ENCODE assay signal across 16 mouse cellular contexts in the genomic region with DNA sequence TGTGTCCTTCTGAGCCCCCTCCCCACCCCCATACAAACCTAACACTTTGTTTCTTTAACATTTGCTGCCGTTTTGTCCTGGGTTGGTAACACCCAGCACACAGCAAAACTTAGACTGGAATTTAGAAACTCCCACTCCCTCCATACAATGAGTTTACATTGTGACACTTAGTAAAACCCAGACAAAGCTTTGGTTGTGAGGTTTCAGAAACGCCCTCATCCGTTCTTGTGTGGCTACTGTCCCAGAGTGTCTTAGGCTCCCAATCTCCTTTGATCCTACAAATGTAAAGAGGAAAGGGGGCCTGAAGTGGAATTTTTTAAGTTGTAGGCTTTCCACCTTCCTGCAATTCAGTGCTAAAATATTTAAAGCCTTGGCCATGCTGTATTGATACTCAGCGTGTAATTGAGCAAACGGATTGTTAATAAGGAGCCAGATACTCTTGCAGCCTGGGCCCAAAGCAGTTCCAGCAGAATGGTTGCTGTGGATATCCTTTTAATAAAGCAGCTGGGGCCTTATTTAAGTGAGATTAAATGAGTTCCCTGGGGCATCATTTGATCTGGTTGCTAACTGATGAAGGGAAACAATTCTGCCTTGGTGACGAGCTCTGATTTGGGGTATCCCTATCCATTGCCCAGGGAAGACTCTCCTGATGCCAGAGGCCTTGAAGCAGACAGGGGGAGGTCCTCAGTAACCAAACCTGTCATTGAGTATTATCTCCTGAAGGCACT. TPM values are rescaled to one million over a fixed set of nuclear protein-coding genes. Genes with fewer than 3 reads are reported as not detected.
DNase-seq lines count a peak whose midpoint lies in the region; ATAC-seq and TF ChIP-seq lines count a peak whose summit lies in the region.
"Had no signal": no experiment of that assay in that cellular context is flagged by ENCODE, and none has a peak within 500 bp of the region (broad histone marks: within the 10 kb centered on the region; RNA-seq: fewer than 3 reads in every experiment).

No protein-coding gene starts in this region.

- 46% methylated on average over 6 of the region's 6 CpGs for WGBS in lung, embryonic 14.5 days
- WGBS in hindbrain, embryonic 12.5 days, result 43% methylated on average over 6 of the region's 6 CpGs
- WGBS in midbrain, embryonic 11.5 days, result 26% methylated on average over 6 of the region's 6 CpGs
- WGBS in neural tube, embryonic 14.5 days, result 26% methylated on average over 6 of the region's 6 CpGs
- 56% methylated on average over 6 of the region's 6 CpGs for WGBS in liver, embryonic 12.5 days (ENCODE audit: insufficient replicate concordance)

- no peak for TF ChIP-seq CTCF in lung, embryonic 14.5 days (IDR thresholded peaks at IDR 0.05; ENCODE audit: low read depth)

- H3K27me3 ChIP-seq in lung, embryonic 14.5 days (ENCODE audit: insufficient read depth, low read length), result no peaks in the 10 kb centered on the region
- peaks cover 18% of the 10 kb centered on the region for H3K27me3 ChIP-seq in hindbrain, embryonic 12.5 days
- H3K27me3 ChIP-seq in midbrain, embryonic 11.5 days (ENCODE audit: control insufficient read depth, insufficient read depth, low read length), result no peaks in the 10 kb centered on the region
- H3K27me3 ChIP-seq in neural tube, embryonic 14.5 days (ENCODE audit: control insufficient read depth, insufficient read depth, low read length), result peaks cover 4% of the 10 kb centered on the region; the same call in 1 of the 2 replicates
- peaks cover 26% of the 10 kb centered on the region for H3K27me3 ChIP-seq in liver, embryonic 12.5 days (replicated peaks)

- peak; percentile 80; the same call in 1 of the 2 replicates for ATAC-seq in lung, embryonic 14.5 days (ENCODE audit: insufficient read depth)
- ATAC-seq in hindbrain, embryonic 12.5 days (ENCODE audit: low FRiP score), result peak; percentile 71
- peak; percentile 38; the same call in 1 of the 2 replicates for ATAC-seq in midbrain, embryonic 11.5 days (ENCODE audit: low FRiP score)
- peak; percentile 65 for ATAC-seq in neural tube, embryonic 14.5 days (ENCODE audit: low read depth)
- ATAC-seq in liver, embryonic 12.5 days, result no peak
- ATAC-seq: forebrain, postnatal 0 days had no signal

- H3K4me1 ChIP-seq in lung, embryonic 14.5 days (ENCODE audit: insufficient read depth), result no peaks in the 10 kb centered on the region
- H3K4me1 ChIP-seq in hindbrain, embryonic 12.5 days, result peaks cover 20% of the 10 kb centered on the region
- H3K4me1 ChIP-seq in midbrain, embryonic 11.5 days (ENCODE audit: control insufficient read depth, insufficient read depth, low read length), result peaks cover 12% of the 10 kb centered on the region
- H3K4me1 ChIP-seq in neural tube, embryonic 14.5 days (ENCODE audit: control insufficient read depth, insufficient read depth, low read length), result 0 out of 2 replicates have a peak, but pooled peaks cover 7% of the 10 kb centered on the region
- H3K4me1 ChIP-seq in liver, embryonic 12.5 days, result no peaks in the 10 kb centered on the region
- H3K4me1 ChIP-seq: heart, embryonic 12.5 days had no signal

- peak overlapping the region; percentile 86 for H3K27ac ChIP-seq in lung, embryonic 14.5 days (ENCODE audit: low read depth)
- H3K27ac ChIP-seq in hindbrain, embryonic 12.5 days, result peak overlapping the region; percentile 73
- H3K27ac ChIP-seq in midbrain, embryonic 11.5 days (ENCODE audit: low read depth, low read length), result no peak overlapping the region
- no peak overlapping the region; the same call in 1 of the 2 replicates for H3K27ac ChIP-seq in neural tube, embryonic 14.5 days (ENCODE audit: low read depth, low read length)
- H3K27ac ChIP-seq in liver, embryonic 12.5 days, result no peak overlapping the region

- DNase-seq in lung, embryonic 14.5 days, result peak; percentile 62
- DNase-seq in lung, postnatal 10 days, result no peak
- no peak for DNase-seq in midbrain, embryonic 11.5 days (ENCODE audit: low spot score, missing footprints)
- DNase-seq in cerebellum, adult 8-10 months, result no peak
- DNase-seq: cerebellum, adult 2 months; forebrain, postnatal 0 days; gastrocnemius, postnatal 14 days; heart, postnatal 4 days; kidney, adult 11 months; kidney, postnatal 25 days; liver; lung, adult 2 months had no signal

- H3K36me3 ChIP-seq in lung, embryonic 14.5 days (ENCODE audit: insufficient read depth), result no peaks in the 10 kb centered on the region
- H3K36me3 ChIP-seq in hindbrain, embryonic 12.5 days, result no peaks in the 10 kb centered on the region
- H3K36me3 ChIP-seq in midbrain, embryonic 11.5 days (ENCODE audit: control insufficient read depth, insufficient read depth, low read length), result no peaks in the 10 kb centered on the region
- no peaks in the 10 kb centered on the region for H3K36me3 ChIP-seq in neural tube, embryonic 14.5 days (ENCODE audit: control insufficient read depth, insufficient read depth, low read length)
- no peaks in the 10 kb centered on the region for H3K36me3 ChIP-seq in liver, embryonic 12.5 days
- H3K36me3 ChIP-seq: heart, embryonic 12.5 days had no signal

- no peak overlapping the region for H3K4me3 ChIP-seq in lung, embryonic 14.5 days (ENCODE audit: low read depth, low read length)
- H3K4me3 ChIP-seq in hindbrain, embryonic 12.5 days, result no peak overlapping the region
- H3K4me3 ChIP-seq in midbrain, embryonic 11.5 days (ENCODE audit: low read depth, low read length), result no peak overlapping the region
- H3K4me3 ChIP-seq in neural tube, embryonic 14.5 days (ENCODE audit: low read depth, low read length), result no peak overlapping the region
- H3K4me3 ChIP-seq in liver, embryonic 12.5 days, result no peak overlapping the region
- H3K4me3 ChIP-seq: heart, embryonic 12.5 days had no signal

- no peak overlapping the region for H3K4me2 ChIP-seq in lung, embryonic 14.5 days
- no peak overlapping the region for H3K4me2 ChIP-seq in hindbrain, embryonic 12.5 days (replicated peaks)
- H3K4me2 ChIP-seq in midbrain, embryonic 11.5 days, result no peak overlapping the region
- H3K4me2 ChIP-seq in neural tube, embryonic 14.5 days (ENCODE audit: low read depth, low read length), result no peak overlapping the region
- no peak overlapping the region for H3K4me2 ChIP-seq in liver, embryonic 12.5 days
- H3K4me2 ChIP-seq: heart, embryonic 12.5 days had no signal

- H3K9ac ChIP-seq in lung, embryonic 14.5 days, result no peak overlapping the region
- no peak overlapping the region for H3K9ac ChIP-seq in hindbrain, embryonic 12.5 days
- peak overlapping the region; percentile 24; the same call in 1 of the 2 replicates for H3K9ac ChIP-seq in midbrain, embryonic 11.5 days (ENCODE audit: low read length)
- H3K9ac ChIP-seq in neural tube, embryonic 14.5 days (replicated peaks; ENCODE audit: low read depth, low read length), result no peak overlapping the region
- no peak overlapping the region for H3K9ac ChIP-seq in liver, embryonic 12.5 days
- H3K9ac ChIP-seq: forebrain, postnatal 0 days; heart, embryonic 12.5 days had no signal

- H3K9me3 ChIP-seq in lung, embryonic 14.5 days (ENCODE audit: low read depth, low read length), result no peaks in the 10 kb centered on the region
- H3K9me3 ChIP-seq in hindbrain, embryonic 12.5 days (replicated peaks), result no peaks in the 10 kb centered on the region
- H3K9me3 ChIP-seq in midbrain, embryonic 11.5 days (ENCODE audit: control insufficient read depth, low read length), result no peaks in the 10 kb centered on the region
- H3K9me3 ChIP-seq in neural tube, embryonic 14.5 days (ENCODE audit: control insufficient read depth, low read length), result no peaks in the 10 kb centered on the region
- no peaks in the 10 kb centered on the region for H3K9me3 ChIP-seq in liver, embryonic 12.5 days (replicated peaks)
- H3K9me3 ChIP-seq: heart, embryonic 12.5 days had no signal

RNA-seq across cellular contexts. Expression of a gene that starts 6.6 kb away (rescaled TPM):
- polyA plus RNA-seq in lung, embryonic 14.5 days (2014; fragmentation: Nextera tagmentation; extraction: Ambion mirVana), result 0.49 and 0.86 TPM in 2 replicates
- 1.1 and 1.4 TPM in 2 replicates for polyA plus RNA-seq in hindbrain, embryonic 12.5 days (2016; fragmentation: Nextera tagmentation; extraction: Ambion mirVana)
- 0.23 and 0.25 TPM in 2 replicates for polyA plus RNA-seq in midbrain, embryonic 11.5 days (2014; fragmentation: Nextera tagmentation; extraction: Ambion mirVana)
- polyA plus RNA-seq in neural tube, embryonic 14.5 days (2014; fragmentation: Nextera tagmentation; extraction: Ambion mirVana), result 0.27 and 0.28 TPM in 2 replicates
- not detected in 2 replicates for polyA plus RNA-seq in liver, embryonic 12.5 days (2016; fragmentation: Nextera tagmentation; extraction: Ambion mirVana)
- polyA plus RNA-seq: heart, embryonic 12.5 days had no signal

RNA-seq across cellular contexts. Expression of a gene that starts 21.2 kb away (rescaled TPM):
- polyA plus RNA-seq in lung, embryonic 14.5 days (2014; fragmentation: Nextera tagmentation; extraction: Ambion mirVana), result 3.7 and 4.7 TPM in 2 replicates
- 1.3 and 1.7 TPM in 2 replicates for polyA plus RNA-seq in hindbrain, embryonic 12.5 days (2016; fragmentation: Nextera tagmentation; extraction: Ambion mirVana)
- polyA plus RNA-seq in midbrain, embryonic 11.5 days (2014; fragmentation: Nextera tagmentation; extraction: Ambion mirVana), result 0.44 and 0.48 TPM in 2 replicates
- 0.35 and 0.37 TPM in 2 replicates for polyA plus RNA-seq in neural tube, embryonic 14.5 days (2014; fragmentation: Nextera tagmentation; extraction: Ambion mirVana)
- 0.32 and 0.35 TPM in 2 replicates for polyA plus RNA-seq in liver, embryonic 12.5 days (2016; fragmentation: Nextera tagmentation; extraction: Ambion mirVana)

RNA-seq across cellular contexts. Expression of a gene that starts 50.3 kb away (rescaled TPM):
- 20.8 and 23.3 TPM in 2 replicates for polyA plus RNA-seq in lung, embryonic 14.5 days (2014; fragmentation: Nextera tagmentation; extraction: Ambion mirVana)
- polyA plus RNA-seq in hindbrain, embryonic 12.5 days (2016; fragmentation: Nextera tagmentation; extraction: Ambion mirVana), result 12.9 and 14.1 TPM in 2 replicates
- polyA plus RNA-seq in midbrain, embryonic 11.5 days (2014; fragmentation: Nextera tagmentation; extraction: Ambion mirVana), result 10.7 and 10.8 TPM in 2 replicates
- 8.9 and 10.3 TPM in 2 replicates for polyA plus RNA-seq in neural tube, embryonic 14.5 days (2014; fragmentation: Nextera tagmentation; extraction: Ambion mirVana)
- polyA plus RNA-seq in liver, embryonic 12.5 days (2016; fragmentation: Nextera tagmentation; extraction: Ambion mirVana), result 19.3 and 19.4 TPM in 2 replicates

Comparison
In these comparisons a context has a peak if more than half of its experiments do, and no peak if none do; other contexts are left out.
1. H3K27ac ChIP-seq: peak in lung, embryonic 14.5 days (single experiment) and hindbrain, embryonic 12.5 days (single experiment); none in midbrain, embryonic 11.5 days (single experiment), neural tube, embryonic 14.5 days (single experiment) and liver, embryonic 12.5 days (single experiment).